Mouse (Mus musculus): ENCODE results near the gene Prcc. TPM values are rescaled to one million over a fixed set of nuclear protein-coding genes. Genes with fewer than 3 reads are reported as not detected.

Prcc gene
- polyA plus RNA-seq, 1 experiment from 2014 or later = 9.8 TPM

DNA sequence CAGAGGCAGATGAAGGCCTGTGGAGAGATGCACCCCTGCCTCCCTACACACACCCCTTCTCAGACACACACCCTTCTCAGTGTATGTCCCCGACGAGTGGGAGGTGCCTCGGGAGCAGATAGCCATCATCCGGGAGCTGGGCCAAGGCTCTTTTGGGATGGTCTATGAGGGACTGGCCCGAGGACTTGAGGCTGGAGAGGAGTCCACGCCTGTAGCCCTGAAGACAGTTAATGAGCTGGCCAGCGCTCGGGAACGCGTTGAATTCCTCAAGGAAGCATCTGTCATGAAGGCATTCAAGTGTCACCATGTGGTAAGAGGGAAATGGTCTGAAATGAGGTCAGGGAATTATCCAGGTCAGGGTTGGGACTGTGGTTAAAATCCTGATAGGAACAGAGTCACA lies 72.5 kb downstream of the Prcc start:
- Histone ChIP-seq H3K27ac (ENCODE audit: low read length) (no peak overlapping the region), H3K36me3 (ENCODE audit: control insufficient read depth, insufficient read depth, low read length) (no peaks in the 10 kb centered on the region), H3K4me2 (ENCODE audit: low read depth, low read length) (no peak overlapping the region), H3K27me3 (replicated peaks; ENCODE audit: control insufficient read depth, insufficient read depth, low read length) (peaks cover 37% of the 10 kb centered on the region), H3K4me1 (ENCODE audit: control insufficient read depth, insufficient read depth, low read length) (peaks cover 11% of the 10 kb centered on the region; the same call in 1 of the 2 replicates), H3K9ac (ENCODE audit: low read depth, low read length) (no peak overlapping the region), H3K4me3 (ENCODE audit: low read length) (no peak overlapping the region), H3K9me3 (ENCODE audit: control insufficient read depth, low read length) (no peaks in the 10 kb centered on the region)
- no peak for ATAC-seq
- WGBS = 52% methylated on average over 10 of the region's 10 CpGs

DNA sequence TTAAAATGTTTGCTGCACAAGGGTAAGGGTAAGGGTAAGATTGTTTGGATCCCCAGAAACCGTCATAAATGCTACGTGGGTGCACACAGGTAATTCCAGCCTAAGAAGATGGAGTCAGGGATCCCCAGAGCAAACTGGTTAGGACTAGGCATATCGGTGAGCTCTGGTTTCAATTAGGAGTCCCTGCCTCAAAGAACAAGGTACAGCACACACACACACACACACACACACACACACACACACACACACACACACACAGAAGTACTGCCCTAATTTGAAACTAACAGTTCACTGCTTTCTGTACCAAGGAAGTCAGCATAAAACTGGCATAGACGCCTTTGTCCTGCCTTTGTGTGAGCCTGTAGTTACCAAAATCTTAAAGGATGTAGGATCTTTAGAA lies 73.0 kb downstream of the Prcc start:
- no peak for ATAC-seq

GRCm38 (mm10) chr3:87811297-87811696 lies 74.1 kb downstream of the Prcc start:
- 81% methylated on average over 8 of the region's 8 CpGs for WGBS
- Histone ChIP-seq H3K36me3 (ENCODE audit: control insufficient read depth, insufficient read depth, low read length) (no peaks in the 10 kb centered on the region), H3K9ac (ENCODE audit: low read depth, low read length) (no peak overlapping the region), H3K4me1 (ENCODE audit: control insufficient read depth, insufficient read depth, low read length) (peaks cover 11% of the 10 kb centered on the region; the same call in 1 of the 2 replicates), H3K27me3 (replicated peaks; ENCODE audit: control insufficient read depth, insufficient read depth, low read length) (peaks cover 33% of the 10 kb centered on the region), H3K4me3 (ENCODE audit: low read length) (no peak overlapping the region), H3K4me2 (ENCODE audit: low read depth, low read length) (no peak overlapping the region), H3K9me3 (ENCODE audit: control insufficient read depth, low read length) (no peaks in the 10 kb centered on the region), H3K27ac (ENCODE audit: low read length) (no peak overlapping the region)
- ATAC-seq = no peak

More for the DNA sequence above, 73.0 kb downstream of the Prcc start:
- Histone ChIP-seq H3K4me3 (ENCODE audit: low read length) (no peak overlapping the region), H3K9me3 (ENCODE audit: control insufficient read depth, low read length) (no peaks in the 10 kb centered on the region), H3K36me3 (ENCODE audit: control insufficient read depth, insufficient read depth, low read length) (no peaks in the 10 kb centered on the region), H3K4me2 (ENCODE audit: low read depth, low read length) (no peak overlapping the region), H3K9ac (ENCODE audit: low read depth, low read length) (no peak overlapping the region), H3K27ac (ENCODE audit: low read length) (no peak overlapping the region), H3K4me1 (ENCODE audit: control insufficient read depth, insufficient read depth, low read length) (peaks cover 11% of the 10 kb centered on the region; the same call in 1 of the 2 replicates), H3K27me3 (replicated peaks; ENCODE audit: control insufficient read depth, insufficient read depth, low read length) (peaks cover 37% of the 10 kb centered on the region)
- WGBS = 81% methylated on average over 4 of the region's 4 CpGs

DNA sequence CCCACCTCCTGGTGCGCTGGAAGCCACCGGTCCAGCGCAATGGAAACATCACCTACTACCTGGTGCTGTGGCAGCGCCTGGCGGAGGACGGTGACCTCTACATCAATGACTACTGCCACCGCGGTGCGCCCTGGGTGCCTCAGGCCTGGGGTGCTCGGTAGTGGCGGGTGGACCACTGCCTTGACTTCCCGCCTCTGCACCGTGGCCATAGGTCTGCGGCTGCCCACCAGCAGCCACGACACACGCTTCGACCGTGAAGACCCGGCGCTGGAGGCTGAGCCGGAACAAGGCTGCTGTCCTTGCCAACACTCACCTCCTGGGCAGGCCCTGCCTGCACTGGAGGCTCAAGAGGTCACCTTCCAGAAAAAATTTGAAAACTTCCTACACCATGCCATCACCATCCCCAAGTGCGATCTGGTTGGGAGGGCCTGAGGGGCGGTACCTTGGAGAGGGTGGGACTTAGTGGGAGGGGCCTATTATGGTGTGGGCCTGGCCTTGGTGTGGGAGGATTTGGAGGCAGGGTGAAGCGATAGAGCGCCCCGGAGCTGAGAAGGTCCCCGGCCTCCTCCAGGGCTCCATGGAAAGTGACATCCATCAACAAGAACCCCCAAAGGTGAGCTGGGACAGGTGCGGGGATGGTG lies 76.0 kb downstream of the Prcc start:
- Histone ChIP-seq H3K4me1 (ENCODE audit: control insufficient read depth, insufficient read depth, low read length) (peaks cover 11% of the 10 kb centered on the region; the same call in 1 of the 2 replicates), H3K4me3 (ENCODE audit: low read length) (peak overlapping the region; percentile 22), H3K4me2 (ENCODE audit: low read depth, low read length) (peak overlapping the region; percentile 45), H3K27ac (ENCODE audit: low read length) (no peak overlapping the region), H3K9me3 (ENCODE audit: control insufficient read depth, low read length) (no peaks in the 10 kb centered on the region), H3K36me3 (ENCODE audit: control insufficient read depth, insufficient read depth, low read length) (no peaks in the 10 kb centered on the region), H3K27me3 (replicated peaks; ENCODE audit: control insufficient read depth, insufficient read depth, low read length) (peaks cover 46% of the 10 kb centered on the region), H3K9ac (ENCODE audit: low read depth, low read length) (no peak overlapping the region)
- ATAC-seq = peak; percentile 62
- WGBS = 5% methylated on average over 28 of the region's 28 CpGs

Other genes starting within 250 kb of the Prcc start
- 0.39 and 0.58 TPM in 2 replicates for gene Lrrc71, start 137.0 kb downstream of the Prcc start, polyA plus RNA-seq (2015; fragmentation: Nextera tagmentation; extraction: Ambion mirVana)
- 1.4 and 1.6 TPM in 2 replicates for gene Ntrk1, start 90.4 kb downstream of the Prcc start, polyA plus RNA-seq (2015; fragmentation: Nextera tagmentation; extraction: Ambion mirVana)
- gene Insrr, start 88.7 kb downstream of the Prcc start, polyA plus RNA-seq (2015; fragmentation: Nextera tagmentation; extraction: Ambion mirVana) = 0.27 and 0.39 TPM in 2 replicates
- gene Pear1, start 61.3 kb downstream of the Prcc start, polyA plus RNA-seq (2015; fragmentation: Nextera tagmentation; extraction: Ambion mirVana) = 22.2 and 22.5 TPM in 2 replicates
- gene Sh2d2a, start 38.9 kb downstream of the Prcc start, polyA plus RNA-seq (2015; fragmentation: Nextera tagmentation; extraction: Ambion mirVana) = 0.36 and 0.37 TPM in 2 replicates
- gene Hdgf, start 20.7 kb upstream of the Prcc start, polyA plus RNA-seq (2015; fragmentation: Nextera tagmentation; extraction: Ambion mirVana) = 75.5 and 76.0 TPM in 2 replicates
- 78.7 and 80.6 TPM in 2 replicates for gene Mrpl24, start 33.9 kb upstream of the Prcc start, polyA plus RNA-seq (2015; fragmentation: Nextera tagmentation; extraction: Ambion mirVana)
- 37.2 and 39.8 TPM in 2 replicates for gene Isg20l2, start 44.7 kb upstream of the Prcc start, polyA plus RNA-seq (2015; fragmentation: Nextera tagmentation; extraction: Ambion mirVana)
- 14.2 and 14.3 TPM in 2 replicates for gene Rrnad1, start 45.1 kb upstream of the Prcc start, polyA plus RNA-seq (2015; fragmentation: Nextera tagmentation; extraction: Ambion mirVana)
- gene Crabp2, start 63.1 kb upstream of the Prcc start, polyA plus RNA-seq (2015; fragmentation: Nextera tagmentation; extraction: Ambion mirVana) = 3.8 TPM in 2 replicates
- 9.4 and 10.3 TPM in 2 replicates for gene Nes, start 85.5 kb upstream of the Prcc start, polyA plus RNA-seq (2015; fragmentation: Nextera tagmentation; extraction: Ambion mirVana)
- 0.18 and 0.67 TPM in 2 replicates for gene Bcan, start 114.6 kb upstream of the Prcc start, polyA plus RNA-seq (2015; fragmentation: Nextera tagmentation; extraction: Ambion mirVana)
- not detected in 2 replicates for gene Hapln2, start 142.0 kb upstream of the Prcc start, polyA plus RNA-seq (2015; fragmentation: Nextera tagmentation; extraction: Ambion mirVana)
- 30.4 and 38.3 TPM in 2 replicates for gene Gpatch4, start 157.5 kb upstream of the Prcc start, polyA plus RNA-seq (2015; fragmentation: Nextera tagmentation; extraction: Ambion mirVana)
- 170 and 178 TPM in 2 replicates for gene Naxe, start 172.9 kb upstream of the Prcc start, polyA plus RNA-seq (2015; fragmentation: Nextera tagmentation; extraction: Ambion mirVana)
- gene Ttc24, start 192.7 kb upstream of the Prcc start, polyA plus RNA-seq (2015; fragmentation: Nextera tagmentation; extraction: Ambion mirVana) = not detected in 2 replicates
- 14.3 and 14.5 TPM in 2 replicates for gene Iqgap3, start 196.4 kb upstream of the Prcc start, polyA plus RNA-seq (2015; fragmentation: Nextera tagmentation; extraction: Ambion mirVana)